Mouse (Mus musculus): ENCODE results near the gene Mier1.
A peak's percentile ranks its signal among the peaks of the same experiment; 100 is the strongest.

The Mier1 gene

GRCm38 (mm10) chr4:103171256-103171655 lies 57.1 kb downstream of the Mier1 start:
- no peak for DNase-seq

GRCm38 (mm10) chr4:103173507-103173906 lies 59.3 kb downstream of the Mier1 start:
- no peak for DNase-seq

- DNase-seq: no peak
These were observed 59.8 kb downstream of the Mier1 start for GRCm38 (mm10) chr4:103174001-103174400.

GRCm38 (mm10) chr4:103177681-103178080 lies 63.5 kb downstream of the Mier1 start:
- no peak for DNase-seq

- DNase-seq: peak; percentile 58 to 71
These were observed 64.6 kb downstream of the Mier1 start for GRCm38 (mm10) chr4:103178635-103179318.

GRCm38 (mm10) chr4:103179581-103179980 lies 65.4 kb downstream of the Mier1 start:
- DNase-seq: no peak

GRCm38 (mm10) chr4:103180300-103180888 lies 66.2 kb downstream of the Mier1 start:
- DNase-seq: no peak

- peak in 1 of 2 experiments; percentile 28 for DNase-seq
These were observed 74.8 kb downstream of the Mier1 start for GRCm38 (mm10) chr4:103188786-103189640.

- no peak for DNase-seq
These were observed 78.2 kb downstream of the Mier1 start for GRCm38 (mm10) chr4:103192421-103192820.

- DNase-seq: no peak
These were observed 83.2 kb downstream of the Mier1 start for GRCm38 (mm10) chr4:103197401-103197800.

- DNase-seq: no peak
These were observed 84.9 kb downstream of the Mier1 start for GRCm38 (mm10) chr4:103199086-103199485.

- no peak for DNase-seq
These were observed 85.9 kb downstream of the Mier1 start for GRCm38 (mm10) chr4:103200046-103200445.

GRCm38 (mm10) chr4:103203646-103204045 lies 89.5 kb downstream of the Mier1 start:
- no peak for DNase-seq

GRCm38 (mm10) chr4:103208553-103208952 lies 94.4 kb downstream of the Mier1 start:
- no peak for DNase-seq

GRCm38 (mm10) chr4:103213859-103214497 lies 99.8 kb downstream of the Mier1 start:
- peak; percentile 10 to 21 for DNase-seq

GRCm38 (mm10) chr4:103214498-103214924 lies 100.3 kb downstream of the Mier1 start:
- peak; percentile 72 to 81 for DNase-seq

Measured in kidney, postnatal 36 days (tissue).